Mouse (Mus musculus) skeletal muscle tissue, adult 2 months (tissue): Measurements from ENCODE around the gene Pde12.
A peak's percentile ranks its signal among the peaks of the same experiment; 100 is the strongest.

Experiments
- DNase-seq: peaks from one replicate; pipeline ENCODE4 v3.0.0-alpha.2; 2012; ENCODE audit warnings: low read depth, low spot score

The Pde12 gene

DNA sequence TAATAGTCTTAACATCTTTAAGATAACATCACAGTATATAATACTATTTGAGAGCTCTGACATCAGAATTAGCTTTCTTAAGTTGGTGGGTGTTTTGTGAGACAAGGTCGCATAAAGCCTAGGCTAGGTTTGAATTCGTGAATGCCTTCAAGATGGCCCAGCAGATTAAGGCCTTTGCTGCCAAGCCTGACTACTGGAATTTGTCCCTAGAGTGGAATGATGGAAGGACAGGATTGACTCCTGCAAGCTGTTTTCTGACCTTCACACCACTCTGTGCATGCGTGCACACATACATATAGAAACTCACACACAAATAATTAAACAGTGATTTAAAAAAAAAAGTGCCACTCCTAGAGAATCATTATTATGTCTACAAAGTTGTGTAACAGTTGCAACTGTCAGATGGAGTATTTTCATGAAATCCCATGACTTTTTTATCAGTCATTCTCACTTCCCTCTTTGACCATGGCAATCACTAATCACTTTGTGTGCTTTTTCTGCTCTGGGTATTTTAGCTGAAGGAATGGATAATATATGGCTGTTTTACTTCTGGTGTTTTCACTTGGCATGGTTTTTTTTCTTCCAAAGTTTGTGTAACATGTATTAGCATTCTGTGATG is 26.6 kb downstream of the Pde12 start:
- no peak for DNase-seq

DNA sequence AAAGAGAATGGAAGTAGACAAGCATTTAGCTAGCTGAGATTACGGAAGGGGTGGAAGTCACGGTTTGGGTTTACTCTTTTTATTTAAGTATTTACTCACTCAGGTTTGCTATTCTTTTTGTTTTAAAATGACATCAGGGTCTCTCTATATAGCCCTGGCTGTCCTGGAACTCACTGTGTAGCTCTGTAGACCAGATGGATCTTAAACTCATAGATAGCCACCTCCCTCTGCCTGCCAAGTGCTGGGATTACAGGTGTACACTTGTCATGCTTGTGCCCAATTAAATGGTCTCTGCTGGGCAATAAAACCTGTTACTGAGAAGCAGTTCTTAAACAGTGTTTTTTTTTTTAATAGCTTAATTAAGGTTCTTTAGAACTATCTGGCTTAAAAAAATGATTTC is 29.7 kb downstream of the Pde12 start:
- DNase-seq, result no peak

DNA sequence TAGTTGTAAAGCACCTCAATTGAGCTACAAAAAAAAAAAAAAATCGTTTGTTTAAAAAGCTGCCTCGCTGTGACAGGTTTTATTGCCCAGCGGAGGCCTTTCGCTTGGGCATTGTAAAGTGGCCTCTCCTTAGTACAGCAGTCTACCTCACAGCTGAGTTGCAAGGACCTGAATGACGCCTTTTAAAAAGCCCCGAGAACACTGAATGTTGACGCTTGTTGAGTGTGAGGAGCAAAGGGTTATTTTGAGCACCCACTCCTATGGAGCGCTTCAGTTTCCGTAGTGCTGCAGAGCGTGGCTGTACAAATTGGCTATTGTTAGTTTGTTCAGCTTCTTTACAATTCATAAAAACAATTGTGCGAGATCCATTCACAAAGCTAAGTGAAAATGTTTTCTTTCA is 30.4 kb downstream of the Pde12 start:
- no peak for DNase-seq

DNA sequence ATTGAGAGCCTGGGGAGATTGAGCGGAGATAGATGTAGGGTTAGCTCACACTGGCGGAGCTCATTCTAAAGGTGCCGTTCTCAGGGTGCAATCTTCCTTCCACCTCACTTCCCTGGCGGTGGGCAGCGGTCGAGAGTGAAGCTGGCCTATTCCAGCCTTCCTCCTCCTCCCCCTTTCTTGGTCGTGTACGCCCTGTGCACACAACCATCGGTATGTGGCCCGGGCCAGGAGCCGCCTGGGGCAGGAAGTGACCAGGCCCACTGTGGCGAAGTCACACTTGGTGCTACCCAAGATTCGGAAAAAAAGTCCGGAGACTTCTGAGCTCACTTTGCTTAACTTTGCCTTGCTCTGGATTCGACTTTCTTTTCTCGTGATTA is 31.0 kb downstream of the Pde12 start:
- DNase-seq, result peak; percentile 42

DNA sequence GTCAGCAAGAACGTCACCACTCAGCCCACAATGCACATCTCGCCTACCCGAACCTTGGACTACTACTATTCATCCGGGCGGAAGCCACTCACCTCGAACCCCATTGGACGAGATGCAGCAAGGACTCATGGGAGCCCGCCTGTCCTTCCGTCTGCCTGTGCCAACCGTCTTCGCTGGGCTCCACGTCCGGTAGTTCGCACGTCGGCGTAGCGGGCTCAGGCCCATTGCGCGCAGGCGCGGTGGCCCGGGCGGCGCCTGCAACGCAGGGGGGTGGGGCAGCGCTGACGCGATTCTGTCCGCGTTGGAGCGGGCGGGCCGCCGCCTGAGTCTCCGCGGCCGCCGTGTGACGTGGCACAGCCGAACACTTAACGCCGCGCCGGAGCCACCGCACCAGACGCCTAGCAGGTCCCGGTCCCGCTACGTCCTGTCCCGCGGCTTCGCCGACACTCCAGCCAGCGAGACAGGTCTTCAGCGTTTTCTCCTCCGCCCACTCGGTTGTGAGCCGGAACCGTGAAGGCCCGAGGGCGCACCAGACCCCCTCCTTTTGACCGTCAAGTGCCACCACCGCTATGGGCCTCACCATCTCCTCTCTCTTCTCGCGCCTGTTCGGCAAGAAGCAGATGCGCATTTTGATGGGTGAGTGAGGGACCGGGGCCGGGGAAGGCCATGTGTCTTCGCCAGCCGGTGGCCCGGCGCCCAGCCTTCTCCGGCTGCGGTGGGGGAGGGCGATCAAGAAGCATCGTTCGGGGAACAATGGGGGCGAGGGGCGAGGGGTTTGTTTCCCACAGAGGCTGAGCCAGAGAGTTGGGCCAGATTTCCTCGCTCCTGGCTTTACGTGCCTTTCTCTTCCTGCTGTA is 31.6 kb downstream of the Pde12 start, which contains the start of gene Arf4:
TSS of gene Arf4 (plus strand) at position 224 of the 857 bp plus-strand sequence.
- peak; percentile 100 for DNase-seq

DNA sequence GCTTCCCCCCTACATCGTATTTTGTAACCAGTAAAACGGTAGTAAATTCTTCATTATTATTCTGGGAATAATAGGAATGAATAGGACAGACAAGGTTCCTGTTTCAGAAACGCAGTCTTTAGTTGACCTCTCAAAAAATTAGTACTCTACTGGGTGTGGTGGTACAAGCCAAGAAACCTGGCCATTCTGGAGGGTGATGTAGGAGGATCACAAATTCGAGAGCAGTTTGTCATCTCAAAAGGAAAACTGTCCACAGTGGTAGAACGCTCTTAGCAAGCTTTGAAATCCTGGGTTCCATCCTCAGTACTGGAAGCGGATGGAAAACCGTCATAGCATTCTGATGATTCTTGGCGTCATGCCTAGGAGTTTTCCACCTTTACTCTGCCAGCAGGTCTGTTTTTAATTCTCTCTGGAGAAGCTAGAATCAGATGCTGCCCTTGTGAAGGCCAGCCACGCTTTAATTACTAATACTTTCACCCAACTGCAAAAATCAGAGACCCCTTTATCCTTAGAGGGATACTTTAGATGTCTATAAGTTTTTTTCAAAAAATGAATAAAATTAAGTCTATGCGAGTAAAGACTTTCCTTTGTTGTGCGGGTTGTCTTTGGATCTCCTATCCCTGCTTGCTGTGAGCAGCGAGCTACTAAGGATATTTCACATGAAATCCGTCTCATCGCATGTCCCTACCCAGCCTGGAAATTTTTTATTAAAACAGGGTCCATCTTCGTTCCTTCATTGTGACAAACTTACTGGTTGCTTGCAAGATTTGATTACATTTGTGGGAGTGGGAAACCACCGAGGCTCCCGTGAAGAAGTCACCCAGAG is 32.4 kb downstream of the Pde12 start:
- DNase-seq, result peak; percentile 51

DNA sequence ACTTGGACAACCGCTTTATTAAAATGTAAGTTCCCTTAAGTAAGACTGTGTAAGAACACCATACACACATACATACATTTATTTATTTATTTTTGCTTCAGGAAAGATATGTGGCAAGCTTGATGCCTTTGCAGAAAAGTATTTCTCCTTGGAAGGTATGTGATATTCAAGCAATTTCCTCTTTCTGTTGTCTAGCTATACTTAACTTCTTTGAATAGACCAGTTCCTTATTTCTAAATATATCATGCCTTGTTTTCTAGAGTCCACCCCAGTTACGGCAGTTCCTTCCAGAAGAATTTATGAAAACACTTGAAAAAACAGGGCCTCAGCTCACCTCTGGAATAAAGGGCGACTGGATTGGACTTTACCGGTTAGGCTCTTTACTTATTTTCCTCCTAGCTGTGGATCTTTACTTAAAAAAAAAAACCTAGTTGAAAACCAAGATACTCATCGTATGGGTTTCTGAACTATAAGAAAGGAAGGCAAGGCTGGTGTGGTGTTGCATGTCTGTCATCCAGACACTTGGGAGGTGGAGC is 43.0 kb downstream of the Pde12 start:
- DNase-seq, result no peak

DNA sequence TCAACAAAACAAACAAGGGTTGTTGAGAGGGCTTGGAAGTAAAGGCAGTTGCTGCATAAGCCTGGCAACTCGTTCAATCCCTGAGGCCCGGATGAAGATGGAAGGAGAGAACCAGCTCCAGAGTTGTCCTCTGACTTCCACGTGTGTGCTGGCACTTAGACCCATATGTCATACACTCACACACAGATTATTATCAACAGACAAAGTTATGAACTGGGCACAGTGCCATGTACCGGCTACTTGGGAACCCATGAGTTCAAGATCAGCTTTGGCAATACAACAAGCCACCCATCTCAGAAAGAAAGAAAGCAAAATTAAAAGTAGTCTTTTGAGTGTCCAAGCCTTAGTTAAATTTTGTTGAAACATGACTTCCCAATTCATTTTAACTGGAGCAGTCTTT is 44.4 kb downstream of the Pde12 start:
- DNase-seq, result no peak

DNA sequence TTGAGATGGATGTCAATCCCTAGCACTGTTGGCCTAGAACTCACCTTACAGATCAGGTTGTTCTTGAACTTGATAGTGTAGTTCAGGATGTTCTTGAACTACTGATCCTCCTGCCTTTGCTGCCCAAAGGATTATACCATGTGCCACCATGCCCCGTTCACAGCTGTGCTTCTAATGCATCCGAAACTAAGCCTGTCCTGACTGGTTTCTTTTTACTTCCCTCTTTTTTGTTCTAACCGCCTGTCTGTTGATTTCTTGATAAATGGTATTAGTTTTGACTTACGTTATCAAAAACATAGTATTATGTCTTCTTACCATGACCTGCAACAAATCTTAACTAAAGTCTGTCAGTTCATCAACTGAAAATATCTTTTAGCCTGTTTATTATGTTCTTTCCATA is 59.0 kb downstream of the Pde12 start:
- DNase-seq, result no peak
